ENCODE assay signal across 8 mouse cellular contexts in genomic region chr11:20543453-20544120, GRCm38 (mm10). TPM values are rescaled to one million over a fixed set of nuclear protein-coding genes. Genes with fewer than 3 reads are reported as not detected.
DNase-seq lines count a peak whose midpoint lies in the region; ATAC-seq and TF ChIP-seq lines count a peak whose summit lies in the region.

No protein-coding gene starts in this region.

- peak overlapping the region; percentile 84 for H3K4me3 ChIP-seq in lung, adult 2 months (replicated peaks; ENCODE audit: extremely low read depth, low read depth, low read length)
- peak overlapping the region; percentile 77 for H3K4me3 ChIP-seq in hindbrain, embryonic 16.5 days (ENCODE audit: low read length)
- H3K4me3 ChIP-seq in midbrain, postnatal 0 days (ENCODE audit: low read depth, low read length), result peak overlapping the region; percentile 88

- H3K27me3 ChIP-seq in Patski, result no peaks in the 10 kb centered on the region
- H3K27me3 ChIP-seq in hindbrain, embryonic 16.5 days (replicated peaks; ENCODE audit: control insufficient read depth, insufficient read depth, low read length), result no peaks in the 10 kb centered on the region
- no peaks in the 10 kb centered on the region for H3K27me3 ChIP-seq in midbrain, postnatal 0 days (ENCODE audit: insufficient read depth, low read length)

- H3K27ac ChIP-seq in hindbrain, embryonic 16.5 days (ENCODE audit: low read depth, low read length), result peak overlapping the region; percentile 93
- H3K27ac ChIP-seq in midbrain, postnatal 0 days (ENCODE audit: low read depth, low read length), result peak overlapping the region; percentile 81

- ATAC-seq in Patski, result peak; percentile 5
- no peak for ATAC-seq in hindbrain, embryonic 16.5 days
- no peak; the same call in 1 of the 2 replicates for ATAC-seq in midbrain, postnatal 0 days (ENCODE audit: low FRiP score)

- no peak for DNase-seq in lung, adult 2 months
- DNase-seq in lung, postnatal 4 days, result no peak
- DNase-seq in Patski (ENCODE audit: low read depth, low spot score) (no peak), liver (peak; percentile 58)
- peak; percentile 56 for DNase-seq in embryo, embryonic 10.5 days (ENCODE audit: low spot score)
- DNase-seq in midbrain, postnatal 0 days (ENCODE audit: low spot score), result peak; percentile 75
- DNase-seq in gastrocnemius, postnatal 25 days, result no peak

- H3K4me1 ChIP-seq in lung, adult 2 months (ENCODE audit: control insufficient read depth, insufficient read depth, low read length), result no peaks in the 10 kb centered on the region; the same call in 1 of the 2 replicates
- peaks cover 7% of the 10 kb centered on the region for H3K4me1 ChIP-seq in hindbrain, embryonic 16.5 days (ENCODE audit: control insufficient read depth, insufficient read depth, low read depth, low read length)
- no peaks in the 10 kb centered on the region for H3K4me1 ChIP-seq in midbrain, postnatal 0 days (ENCODE audit: insufficient read depth, low read length)

- CTCF ChIA-PET in Patski (lab: Charles Lee), result no interaction called here

- H3K36me3 ChIP-seq in hindbrain, embryonic 16.5 days (ENCODE audit: control insufficient read depth, insufficient read depth, low read length), result no peaks in the 10 kb centered on the region
- H3K36me3 ChIP-seq in midbrain, postnatal 0 days (ENCODE audit: insufficient read depth, low read length), result no peaks in the 10 kb centered on the region

- no peaks in the 10 kb centered on the region for H3K9me3 ChIP-seq in hindbrain, embryonic 16.5 days (ENCODE audit: control insufficient read depth, low read length)
- no peaks in the 10 kb centered on the region for H3K9me3 ChIP-seq in midbrain, postnatal 0 days (ENCODE audit: low read length)

- peak overlapping the region; percentile 64 for H3K4me2 ChIP-seq in hindbrain, embryonic 16.5 days (ENCODE audit: low read length)
- H3K4me2 ChIP-seq in midbrain, postnatal 0 days (ENCODE audit: low read depth, low read length, poor library complexity, severe bottlenecking), result peak overlapping the region; percentile 60

- under 1% methylated on average over 51 of the region's 51 CpGs for WGBS in lung, adult 2 months
- WGBS in hindbrain, embryonic 16.5 days, result under 1% methylated on average over 50 of the region's 51 CpGs
- under 1% methylated on average over 50 of the region's 51 CpGs for WGBS in midbrain, postnatal 0 days

- TF ChIP-seq POLR2A in lung, adult 2 months (IDR thresholded peaks at IDR 0.05; ENCODE audit: borderline replicate concordance, extremely low read depth, low read depth, low read length), result no peak

- no peak for TF ChIP-seq CTCF in lung, adult 2 months (IDR thresholded peaks at IDR 0.05; ENCODE audit: insufficient read depth, low read length)
- TF ChIP-seq CTCF in Patski (IDR thresholded peaks at IDR 0.05), result no peak
- no peak for TF ChIP-seq CTCF in midbrain, postnatal 0 days (IDR thresholded peaks at IDR 0.05)

- in situ Hi-C loops in Patski (cut with MboI; ENCODE audit: low pct_unique_long_range_greater_than_20kb), result loop anchor here (5.0 kb wide), 2 partner anchors 66 to 99 kb away; no protein-coding TSS in a partner anchor

- POLR2A ChIA-PET in Patski (lab: Charles Lee), result no interaction called here

- H3K9ac ChIP-seq in hindbrain, embryonic 16.5 days (ENCODE audit: low read depth, low read length), result peak overlapping the region; percentile 71
- H3K9ac ChIP-seq in midbrain, postnatal 0 days (replicated peaks; ENCODE audit: low read length, poor library complexity, severe bottlenecking), result peak overlapping the region; percentile 79

RNA-seq across cellular contexts. Expression of gene Sertad2, which starts 0.5 kb away (rescaled TPM):
- polyA plus RNA-seq in lung, adult 2 months (2012; rRNA removed), result 57.1 and 57.9 TPM in 2 replicates
- polyA plus RNA-seq in Patski (2021), result 25.6 TPM
- 27.6 and 29.1 TPM in 2 replicates for polyA plus RNA-seq in hindbrain, embryonic 16.5 days (2015; fragmentation: Nextera tagmentation; extraction: Ambion mirVana)
- total RNA-seq in midbrain, postnatal 0 days (2014; rRNA removed), result 15.2 and 16.9 TPM in 2 replicates
- polyA plus RNA-seq in midbrain, postnatal 0 days (2015; fragmentation: Nextera tagmentation; extraction: Ambion mirVana), result 31.4 and 31.5 TPM in 2 replicates
- 1 to 10 TPM; 8.4 to 9.2 TPM for total RNA-seq in gastrocnemius, postnatal 25 days (2021)

Comparison
In these comparisons a context has a peak if more than half of its experiments do, and no peak if none do; other contexts are left out.
1. DNase-seq: peak in embryo, embryonic 10.5 days (single experiment), liver (single experiment) and midbrain, postnatal 0 days (single experiment); none in lung, adult 2 months (single experiment), lung, postnatal 4 days (0 of 2), Patski (single experiment) and gastrocnemius, postnatal 25 days (single experiment).
2. Peak in every context shown above with its lines, with median percentiles within 50 percentile points of each other: H3K4me3 ChIP-seq.